Mouse (Mus musculus): ENCODE measurements at regions not wholly inside any gene's neighbourhood (a gene's known extent, or its start where the extent isn't known, plus 50 kb on each side); places are given as distances from the start of the nearest gene placed in this dataset.

- TF ChIP-seq CTCF (IDR thresholded peaks at IDR 0.05; ENCODE audit: low read depth) = no peak
- no peak for TF ChIP-seq EP300 (IDR thresholded peaks at IDR 0.05; ENCODE audit: low read depth)
These were observed 50.0 kb upstream of the Pkdcc start for GRCm38 (mm10) chr17:83165140-83165539.

Data from liver, postnatal 0 days (tissue).